ENCODE assay signal across 23 mouse cellular contexts in the genomic region with DNA sequence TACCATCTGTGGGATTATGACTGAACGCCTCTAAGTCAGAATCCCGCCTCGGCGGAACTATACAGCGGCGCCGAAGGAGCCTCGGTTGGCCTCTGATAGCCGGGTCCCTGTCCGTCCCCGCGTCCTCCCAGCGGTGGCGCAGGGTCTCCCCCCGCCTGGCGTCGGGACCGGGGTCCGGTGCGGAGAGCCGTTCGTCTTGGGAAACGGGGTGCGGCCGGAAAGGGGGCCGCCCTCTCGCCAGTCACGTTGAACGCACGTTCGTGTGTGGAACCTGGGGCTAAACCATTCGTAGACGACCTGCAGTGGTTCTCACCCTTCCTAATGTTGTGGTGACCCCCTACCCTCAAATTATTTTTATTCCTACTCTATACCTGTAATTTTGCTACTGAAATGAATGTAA. TPM values are rescaled to one million over a fixed set of nuclear protein-coding genes. Genes with fewer than 3 reads are reported as not detected.
DNase-seq lines count a peak whose midpoint lies in the region; ATAC-seq and TF ChIP-seq lines count a peak whose summit lies in the region.
"Had no signal": no experiment of that assay in that cellular context is flagged by ENCODE, and none has a peak within 500 bp of the region (broad histone marks: within the 10 kb centered on the region; RNA-seq: fewer than 3 reads in every experiment).

No protein-coding gene starts in this region.

- no peak overlapping the region for H3K27ac ChIP-seq in heart, embryonic 10.5 days
- no peak overlapping the region for H3K27ac ChIP-seq in liver, embryonic 12.5 days
- no peak overlapping the region for H3K27ac ChIP-seq in liver, embryonic 13.5 days
- no peak overlapping the region for H3K27ac ChIP-seq in kidney, adult 2 months (ENCODE audit: insufficient read depth, low read depth, low read length)
- H3K27ac ChIP-seq: embryonic facial prominence, embryonic 13.5 days; forebrain, embryonic 12.5 days; heart, adult 2 months; hindbrain, embryonic 15.5 days had no signal

- H3K36me3 ChIP-seq in heart, embryonic 10.5 days = no peaks in the 10 kb centered on the region
- no peaks in the 10 kb centered on the region for H3K36me3 ChIP-seq in liver, embryonic 12.5 days
- no peaks in the 10 kb centered on the region for H3K36me3 ChIP-seq in liver, embryonic 13.5 days
- H3K36me3 ChIP-seq in kidney, adult 2 months (ENCODE audit: control insufficient read depth, insufficient read depth, low read length) = no peaks in the 10 kb centered on the region
- H3K36me3 ChIP-seq: embryonic facial prominence, embryonic 13.5 days; forebrain, embryonic 12.5 days; heart, embryonic 12.5 days; hindbrain, embryonic 15.5 days had no signal

- no peak for TF ChIP-seq POLR2A in kidney, adult 2 months (IDR thresholded peaks at IDR 0.05; ENCODE audit: low read depth, low read length)

- 40% methylated on average over 33 of the region's 33 CpGs for WGBS in heart, embryonic 10.5 days
- 46% methylated on average over 33 of the region's 33 CpGs for WGBS in liver, embryonic 12.5 days (ENCODE audit: insufficient replicate concordance)
- 46% methylated on average over 33 of the region's 33 CpGs for WGBS in liver, embryonic 13.5 days (ENCODE audit: insufficient replicate concordance)
- WGBS in kidney, adult 2 months = 58% methylated on average over 33 of the region's 33 CpGs

- intact Hi-C loops in heart, postnatal 25 days (cut with DNase I) = loop anchor here (10.0 kb wide), 1 partner anchor 413 kb away; no protein-coding TSS in a partner anchor
- intact Hi-C loops in gastrocnemius, postnatal 36 days (cut with DNase I) = loop anchor here (5.0 kb wide), 1 partner anchor 41 kb away; no protein-coding TSS in a partner anchor

- peak overlapping the region; percentile 87 for H3K4me2 ChIP-seq in liver, embryonic 12.5 days
- H3K4me2 ChIP-seq in liver, embryonic 13.5 days = peak overlapping the region; percentile 47
- H3K4me2 ChIP-seq: embryonic facial prominence, embryonic 13.5 days; forebrain, embryonic 12.5 days; heart, embryonic 12.5 days; hindbrain, embryonic 15.5 days had no signal

- H3K27me3 ChIP-seq in heart, embryonic 10.5 days (ENCODE audit: insufficient read depth, poor library complexity, severe bottlenecking) = peaks cover 20% of the 10 kb centered on the region
- H3K27me3 ChIP-seq in liver, embryonic 12.5 days (replicated peaks) = no peaks in the 10 kb centered on the region
- H3K27me3 ChIP-seq in liver, embryonic 13.5 days = no peaks in the 10 kb centered on the region
- H3K27me3 ChIP-seq in kidney, adult 2 months (replicated peaks; ENCODE audit: control insufficient read depth, insufficient read depth, low read length) = no peaks in the 10 kb centered on the region

- no peaks in the 10 kb centered on the region for H3K9me3 ChIP-seq in heart, embryonic 10.5 days
- H3K9me3 ChIP-seq in liver, embryonic 12.5 days (replicated peaks) = no peaks in the 10 kb centered on the region
- H3K9me3 ChIP-seq in liver, embryonic 13.5 days (replicated peaks) = no peaks in the 10 kb centered on the region
- H3K9me3 ChIP-seq: embryonic facial prominence, embryonic 13.5 days; forebrain, embryonic 12.5 days; heart, embryonic 12.5 days; hindbrain, embryonic 15.5 days had no signal

- H3K4me1 ChIP-seq in heart, embryonic 10.5 days = peaks cover 10% of the 10 kb centered on the region
- H3K4me1 ChIP-seq in liver, embryonic 12.5 days = peaks cover 51% of the 10 kb centered on the region
- H3K4me1 ChIP-seq in liver, embryonic 13.5 days (replicated peaks) = peaks cover 50% of the 10 kb centered on the region
- H3K4me1 ChIP-seq in kidney, adult 2 months (ENCODE audit: control insufficient read depth, insufficient read depth, low read length) = peaks cover 7% of the 10 kb centered on the region; the same call in 1 of the 2 replicates
- H3K4me1 ChIP-seq: embryonic facial prominence, embryonic 13.5 days; forebrain, embryonic 12.5 days; hindbrain, embryonic 15.5 days had no signal

- no peak for DNase-seq in heart, embryonic 10.5 days (ENCODE audit: low spot score)
- DNase-seq in heart, postnatal 25 days (ENCODE audit: low spot score) = no peak
- no peak for DNase-seq in liver
- DNase-seq in liver, embryonic 13.5 days = no peak
- no peak for DNase-seq in kidney, adult 2 months
- DNase-seq in gastrocnemius, postnatal 36 days = no peak
- DNase-seq: adrenal gland, adult 8-10 months; adrenal gland, postnatal 36 days; B cell, adult 2 months; cerebellum, adult 11 months; cerebellum, adult 9-10 months; cerebellum, postnatal 36 days; gastrocnemius, postnatal 10 days; heart, adult 2 months; heart, postnatal 36 days had no signal

- peak overlapping the region; percentile 15; the same call in 1 of the 2 replicates for H3K4me3 ChIP-seq in heart, embryonic 10.5 days
- no peak overlapping the region for H3K4me3 ChIP-seq in liver, embryonic 12.5 days
- peak overlapping the region; percentile 22; the same call in 1 of the 2 replicates for H3K4me3 ChIP-seq in liver, embryonic 13.5 days (replicated peaks)
- H3K4me3 ChIP-seq in kidney, adult 2 months (ENCODE audit: insufficient read depth, low read depth, low read length) = no peak overlapping the region
- H3K4me3 ChIP-seq: embryonic facial prominence, embryonic 13.5 days; forebrain, embryonic 12.5 days; heart, adult 2 months; heart, embryonic 12.5 days; hindbrain, embryonic 15.5 days had no signal

- ATAC-seq in liver, embryonic 12.5 days = no peak
- no peak for ATAC-seq in liver, embryonic 13.5 days (ENCODE audit: low read depth)
- ATAC-seq: CD4-positive, CD25-positive, alpha-beta regulatory T cell, adult 4 months; forebrain, embryonic 16.5 days; inflammation-experienced regulatory T-cells, adult 6 months had no signal

- H3K9ac ChIP-seq in liver, embryonic 12.5 days = peak overlapping the region; percentile 22; the same call in 1 of the 2 replicates
- H3K9ac ChIP-seq in liver, embryonic 13.5 days = peak overlapping the region; percentile 39; the same call in 1 of the 2 replicates
- H3K9ac ChIP-seq: embryonic facial prominence, embryonic 13.5 days; forebrain, embryonic 12.5 days; heart, embryonic 12.5 days; hindbrain, embryonic 15.5 days had no signal

- TF ChIP-seq CTCF in kidney, adult 2 months (conservative IDR thresholded peaks at IDR 0.05; ENCODE audit: insufficient read depth, insufficient read length, low read depth, low read length) = no peak

RNA-seq across cellular contexts. Expression of a gene that starts 14.2 kb away (rescaled TPM):
- 115 and 161 TPM in 2 replicates for polyA plus RNA-seq in heart, embryonic 10.5 days (2016; fragmentation: Nextera tagmentation; extraction: Ambion mirVana)
- 10 to 100 TPM; 30.1 to 30.5 TPM for total RNA-seq in heart, postnatal 25 days (2021)
- 166 and 184 TPM in 2 replicates for polyA plus RNA-seq in liver, embryonic 12.5 days (2016; fragmentation: Nextera tagmentation; extraction: Ambion mirVana)
- polyA plus RNA-seq in liver, embryonic 13.5 days (2015; fragmentation: Nextera tagmentation; extraction: Ambion mirVana) = 141 and 147 TPM in 2 replicates
- 16.3 and 21.2 TPM in 2 replicates for polyA plus RNA-seq in kidney, adult 2 months (2012; rRNA removed)
- 10 to 100 TPM; 32.4 to 33.0 TPM for total RNA-seq in gastrocnemius, postnatal 36 days (2021)

RNA-seq across cellular contexts. Expression of a gene that starts 14.2 kb away (rescaled TPM):
- 37.9 and 56.6 TPM in 2 replicates for polyA plus RNA-seq in heart, embryonic 10.5 days (2016; fragmentation: Nextera tagmentation; extraction: Ambion mirVana)
- total RNA-seq in heart, postnatal 25 days (2021) = 10 to 100 TPM; 42.0 to 45.1 TPM
- polyA plus RNA-seq in liver, embryonic 12.5 days (2016; fragmentation: Nextera tagmentation; extraction: Ambion mirVana) = 27.1 and 27.8 TPM in 2 replicates
- polyA plus RNA-seq in liver, embryonic 13.5 days (2015; fragmentation: Nextera tagmentation; extraction: Ambion mirVana) = 15.4 and 17.8 TPM in 2 replicates
- 29.2 and 31.4 TPM in 2 replicates for polyA plus RNA-seq in kidney, adult 2 months (2012; rRNA removed)
- 10 to 100 TPM; 28.2 to 29.1 TPM for total RNA-seq in gastrocnemius, postnatal 36 days (2021)

RNA-seq across cellular contexts. Expression of a gene that starts 14.3 kb away (rescaled TPM):
- polyA plus RNA-seq in heart, embryonic 10.5 days (2016; fragmentation: Nextera tagmentation; extraction: Ambion mirVana) = 61.1 and 75.4 TPM in 2 replicates
- 10 to 100 TPM; 87.4 to 98.3 TPM for total RNA-seq in heart, postnatal 25 days (2021)
- polyA plus RNA-seq in liver, embryonic 12.5 days (2016; fragmentation: Nextera tagmentation; extraction: Ambion mirVana) = 54.7 and 55.1 TPM in 2 replicates
- polyA plus RNA-seq in liver, embryonic 13.5 days (2015; fragmentation: Nextera tagmentation; extraction: Ambion mirVana) = 33.8 and 34.5 TPM in 2 replicates
- polyA plus RNA-seq in kidney, adult 2 months (2012; rRNA removed) = 129 and 168 TPM in 2 replicates
- 10 to 100 TPM; 91.3 to 94.0 TPM for total RNA-seq in gastrocnemius, postnatal 36 days (2021)

RNA-seq across cellular contexts. Expression of a gene that starts 27.6 kb away (rescaled TPM):
- 60.1 and 72.5 TPM in 2 replicates for polyA plus RNA-seq in heart, embryonic 10.5 days (2016; fragmentation: Nextera tagmentation; extraction: Ambion mirVana)
- 10 to 100 TPM; 42.6 to 46.8 TPM for total RNA-seq in heart, postnatal 25 days (2021)
- polyA plus RNA-seq in liver, embryonic 12.5 days (2016; fragmentation: Nextera tagmentation; extraction: Ambion mirVana) = 43.4 and 44.0 TPM in 2 replicates
- polyA plus RNA-seq in liver, embryonic 13.5 days (2015; fragmentation: Nextera tagmentation; extraction: Ambion mirVana) = 39.8 and 40.0 TPM in 2 replicates
- polyA plus RNA-seq in kidney, adult 2 months (2012; rRNA removed) = 245 and 280 TPM in 2 replicates
- total RNA-seq in gastrocnemius, postnatal 36 days (2021) = 10 to 100 TPM; 32.8 to 33.3 TPM

RNA-seq across cellular contexts. Expression of a gene that starts 27.6 kb away (rescaled TPM):
- 12.7 and 13.9 TPM in 2 replicates for polyA plus RNA-seq in heart, embryonic 10.5 days (2016; fragmentation: Nextera tagmentation; extraction: Ambion mirVana)
- 1 to 10 TPM; 6.4 to 6.6 TPM for total RNA-seq in heart, postnatal 25 days (2021)
- polyA plus RNA-seq in liver, embryonic 12.5 days (2016; fragmentation: Nextera tagmentation; extraction: Ambion mirVana) = 9.4 and 9.5 TPM in 2 replicates
- 9.7 and 10.3 TPM in 2 replicates for polyA plus RNA-seq in liver, embryonic 13.5 days (2015; fragmentation: Nextera tagmentation; extraction: Ambion mirVana)
- polyA plus RNA-seq in kidney, adult 2 months (2012; rRNA removed) = 63.3 and 71.7 TPM in 2 replicates
- total RNA-seq in gastrocnemius, postnatal 36 days (2021) = 1 to 10 TPM; 5.4 to 5.7 TPM

Comparison
In these comparisons a context has a peak if more than half of its experiments do, and no peak if none do; other contexts are left out.
1. H3K4me3 ChIP-seq: peak in heart, embryonic 10.5 days (single experiment) and liver, embryonic 13.5 days (single experiment); none in liver, embryonic 12.5 days (single experiment) and kidney, adult 2 months (single experiment).